Mouse (Mus musculus) lung, embryonic 15.5 days (tissue): ENCODE results near the gene Pfkfb3. TPM values are rescaled to one million over a fixed set of nuclear protein-coding genes. Genes with fewer than 3 reads are reported as not detected.

Experiments
- ATAC-seq: fragments of 200-750 bp; cut with Nextera tagmentation; 2 replicates; pipeline ENCODE4 v1.8.0; 2017; ENCODE audit warnings: moderate number of reproducible peaks, borderline replicate concordance; ENCODE audit not compliant: low FRiP score, low TSS enrichment; ENCODE audit errors: extremely low read depth
- H3K27ac ChIP-seq: fragments of 300-500 bp; sonication (generic); 2 replicates; pipeline ENCODE4 v1.5.1; 2015; ENCODE audit warnings: moderate library complexity, mild to moderate bottlenecking, inconsistent platforms
- H3K27me3 ChIP-seq: fragments of 300-500 bp; sonication (generic); 2 replicates; pipeline ENCODE4 v1.6.1; 2015; ENCODE audit warnings: inconsistent platforms
- H3K36me3 ChIP-seq: fragments of 300-500 bp; sonication (generic); 2 replicates; pipeline ENCODE4 v1.6.1; 2015; ENCODE audit warnings: inconsistent platforms
- H3K4me1 ChIP-seq: fragments of 300-500 bp; sonication (generic); 2 replicates; pipeline ENCODE4 v1.6.1; 2015; ENCODE audit warnings: inconsistent platforms
- H3K4me2 ChIP-seq: fragments of 300-500 bp; sonication (generic); 2 replicates; pipeline ENCODE4 v1.6.1; 2015; ENCODE audit warnings: inconsistent platforms, mild to moderate bottlenecking, moderate library complexity
- H3K4me3 ChIP-seq: fragments of 300-500 bp; sonication (generic); 2 replicates; pipeline ENCODE4 v1.5.1; 2015; ENCODE audit warnings: mild to moderate bottlenecking, inconsistent platforms
- H3K9ac ChIP-seq: fragments of 300-500 bp; sonication (generic); 2 replicates; pipeline ENCODE4 v1.6.1; 2015; ENCODE audit warnings: inconsistent platforms
- H3K9me3 ChIP-seq: fragments of 300-500 bp; sonication (generic); 2 replicates; pipeline ENCODE4 v1.6.1; 2016; ENCODE audit warnings: inconsistent platforms
- WGBS: fragments of 180-500 bp; shearing (Covaris S2); methylation state at CpG from one replicate; pipeline ENCODE4 v1.1.7; 2015; 5-methylcytosine and 5-hydroxymethylcytosine counted together
- polyA plus RNA-seq: library from polyadenylated mRNA; unstranded; fragments of >200 nt; fragmentation: Nextera tagmentation; extraction: Ambion mirVana; gene quantifications from 2 replicates; pipeline ENCODE4 v1.2.1, GENCODE M21; 2015

The Pfkfb3 gene
- polyA plus RNA-seq, 1 experiment from 2014 or later = 25.4 TPM

GRCm38 (mm10) chr2:11448711-11449110 lies 105.2 kb downstream of the Pfkfb3 start:
- 83% methylated on average over 3 of the region's 3 CpGs for WGBS
- Histone ChIP-seq H3K27me3 (no peaks in the 10 kb centered on the region), H3K4me1 (no peaks in the 10 kb centered on the region), H3K36me3 (no peaks in the 10 kb centered on the region), H3K9me3 (no peaks in the 10 kb centered on the region), H3K9ac (no peak overlapping the region), H3K4me3 (no peak overlapping the region), H3K4me2 (no peak overlapping the region), H3K27ac (no peak overlapping the region)
- ATAC-seq = no peak

- Histone ChIP-seq H3K4me2 (no peak overlapping the region), H3K4me1 (no peaks in the 10 kb centered on the region), H3K27ac (no peak overlapping the region), H3K9me3 (no peaks in the 10 kb centered on the region), H3K27me3 (no peaks in the 10 kb centered on the region), H3K36me3 (no peaks in the 10 kb centered on the region), H3K4me3 (no peak overlapping the region), H3K9ac (no peak overlapping the region)
- WGBS = 50% methylated on average over 2 of the region's 2 CpGs
- ATAC-seq = no peak
Measured at GRCm38 (mm10) chr2:11447865-11448264, 106.0 kb downstream of the Pfkfb3 start.

GRCm38 (mm10) chr2:11445722-11446121 lies 108.2 kb downstream of the Pfkfb3 start:
- Histone ChIP-seq H3K9me3 (no peaks in the 10 kb centered on the region), H3K9ac (no peak overlapping the region), H3K4me2 (no peak overlapping the region), H3K27me3 (no peaks in the 10 kb centered on the region), H3K36me3 (no peaks in the 10 kb centered on the region), H3K27ac (no peak overlapping the region), H3K4me1 (no peaks in the 10 kb centered on the region), H3K4me3 (no peak overlapping the region)
- ATAC-seq = no peak
- 81% methylated on average over 3 of the region's 3 CpGs for WGBS

GRCm38 (mm10) chr2:11441864-11442263 lies 112.0 kb downstream of the Pfkfb3 start:
- 54% methylated on average over 4 of the region's 4 CpGs for WGBS
- ATAC-seq = no peak
- H3K4me2 ChIP-seq = no peak overlapping the region
- no peaks in the 10 kb centered on the region for H3K4me1 ChIP-seq
- no peak overlapping the region for H3K9ac ChIP-seq
- H3K27me3 ChIP-seq = no peaks in the 10 kb centered on the region
- no peaks in the 10 kb centered on the region for H3K9me3 ChIP-seq
- H3K27ac ChIP-seq = no peak overlapping the region
- no peaks in the 10 kb centered on the region for H3K36me3 ChIP-seq
- H3K4me3 ChIP-seq = no peak overlapping the region

GRCm38 (mm10) chr2:11438231-11438954 lies 115.5 kb downstream of the Pfkfb3 start:
- 46% methylated on average over 12 of the region's 12 CpGs for WGBS
- Histone ChIP-seq H3K27ac (peak overlapping the region; percentile 51; the same call in 1 of the 2 replicates), H3K9ac (no peak overlapping the region), H3K4me2 (no peak overlapping the region), H3K36me3 (no peaks in the 10 kb centered on the region), H3K9me3 (no peaks in the 10 kb centered on the region), H3K27me3 (no peaks in the 10 kb centered on the region), H3K4me3 (no peak overlapping the region), H3K4me1 (no peaks in the 10 kb centered on the region)
- peak; percentile 91 for ATAC-seq

- WGBS = 94% methylated on average over 11 of the region's 11 CpGs
- H3K9ac ChIP-seq = no peak overlapping the region
- no peaks in the 10 kb centered on the region for H3K36me3 ChIP-seq
- H3K4me2 ChIP-seq = no peak overlapping the region
- H3K27me3 ChIP-seq = no peaks in the 10 kb centered on the region
- H3K27ac ChIP-seq = no peak overlapping the region
- no peak overlapping the region for H3K4me3 ChIP-seq
- H3K9me3 ChIP-seq = no peaks in the 10 kb centered on the region
- H3K4me1 ChIP-seq = peaks cover 4% of the 10 kb centered on the region; the same call in 1 of the 2 replicates
- ATAC-seq = no peak
Measured at GRCm38 (mm10) chr2:11436353-11436752, 117.5 kb downstream of the Pfkfb3 start.

GRCm38 (mm10) chr2:11433353-11433752 lies 120.5 kb downstream of the Pfkfb3 start:
- WGBS = 82% methylated on average over 5 of the region's 5 CpGs
- no peaks in the 10 kb centered on the region for H3K9me3 ChIP-seq
- no peaks in the 10 kb centered on the region for H3K27me3 ChIP-seq
- no peak overlapping the region for H3K4me3 ChIP-seq
- no peaks in the 10 kb centered on the region for H3K36me3 ChIP-seq
- H3K27ac ChIP-seq = no peak overlapping the region
- H3K9ac ChIP-seq = no peak overlapping the region
- no peak overlapping the region for H3K4me2 ChIP-seq
- no peak for ATAC-seq
- H3K4me1 ChIP-seq = peaks cover 30% of the 10 kb centered on the region

GRCm38 (mm10) chr2:11429538-11429937 lies 124.3 kb downstream of the Pfkfb3 start:
- ATAC-seq = peak; percentile 87
- Histone ChIP-seq H3K4me1 (peaks cover 45% of the 10 kb centered on the region), H3K9me3 (no peaks in the 10 kb centered on the region), H3K36me3 (no peaks in the 10 kb centered on the region), H3K4me2 (0 out of 2 replicates have a peak overlapping the region, but pooled peaks have one; percentile 16), H3K4me3 (no peak overlapping the region), H3K27me3 (no peaks in the 10 kb centered on the region), H3K9ac (no peak overlapping the region), H3K27ac (peak overlapping the region; percentile 73)
- 8% methylated on average over 3 of the region's 3 CpGs for whole genome bisulfite sequencing

GRCm38 (mm10) chr2:11428621-11429020 lies 125.3 kb downstream of the Pfkfb3 start:
- no peaks in the 10 kb centered on the region for H3K36me3 ChIP-seq
- H3K9me3 ChIP-seq = no peaks in the 10 kb centered on the region
- H3K9ac ChIP-seq = no peak overlapping the region
- no peak overlapping the region for H3K4me3 ChIP-seq
- H3K27me3 ChIP-seq = no peaks in the 10 kb centered on the region
- no peak for ATAC-seq
- H3K4me1 ChIP-seq = peaks cover 45% of the 10 kb centered on the region
- no peak overlapping the region for H3K4me2 ChIP-seq
- WGBS = 91% methylated on average over 4 of the region's 4 CpGs
- H3K27ac ChIP-seq = no peak overlapping the region

GRCm38 (mm10) chr2:11427596-11427995 lies 126.3 kb downstream of the Pfkfb3 start:
- Histone ChIP-seq H3K36me3 (no peaks in the 10 kb centered on the region), H3K9ac (no peak overlapping the region), H3K9me3 (no peaks in the 10 kb centered on the region), H3K27ac (no peak overlapping the region), H3K27me3 (no peaks in the 10 kb centered on the region), H3K4me1 (peaks cover 45% of the 10 kb centered on the region), H3K4me3 (no peak overlapping the region), H3K4me2 (no peak overlapping the region)
- WGBS = 79% methylated on average over 6 of the region's 6 CpGs
- ATAC-seq = no peak

GRCm38 (mm10) chr2:11426379-11426778 lies 127.5 kb downstream of the Pfkfb3 start:
- ATAC-seq = no peak
- H3K9me3 ChIP-seq = no peaks in the 10 kb centered on the region
- 32% methylated on average over 3 of the region's 3 CpGs for WGBS
- no peak overlapping the region for H3K4me3 ChIP-seq
- peak overlapping the region; percentile 71 for H3K27ac ChIP-seq
- H3K4me2 ChIP-seq = no peak overlapping the region
- H3K27me3 ChIP-seq = no peaks in the 10 kb centered on the region
- no peaks in the 10 kb centered on the region for H3K36me3 ChIP-seq
- H3K9ac ChIP-seq = no peak overlapping the region
- H3K4me1 ChIP-seq = peaks cover 41% of the 10 kb centered on the region

GRCm38 (mm10) chr2:11425421-11426131 lies 128.3 kb downstream of the Pfkfb3 start:
- H3K36me3 ChIP-seq = no peaks in the 10 kb centered on the region
- no peak overlapping the region for H3K4me3 ChIP-seq
- peak overlapping the region; percentile 71; the same call in 1 of the 2 replicates for H3K27ac ChIP-seq
- WGBS = 11% methylated on average over 5 of the region's 5 CpGs
- H3K4me1 ChIP-seq = peaks cover 38% of the 10 kb centered on the region
- H3K9ac ChIP-seq = no peak overlapping the region
- peak; percentile 86 for ATAC-seq
- H3K4me2 ChIP-seq = no peak overlapping the region
- H3K9me3 ChIP-seq = no peaks in the 10 kb centered on the region
- no peaks in the 10 kb centered on the region for H3K27me3 ChIP-seq
